Mouse (Mus musculus): ENCODE results near the gene Ptov1. TPM values are rescaled to one million over a fixed set of nuclear protein-coding genes. Genes with fewer than 3 reads are reported as not detected.
A peak's percentile ranks its signal among the peaks of the same experiment; 100 is the strongest.

The Ptov1 gene
- total RNA-seq, 1 experiment, result 144 TPM

DNA sequence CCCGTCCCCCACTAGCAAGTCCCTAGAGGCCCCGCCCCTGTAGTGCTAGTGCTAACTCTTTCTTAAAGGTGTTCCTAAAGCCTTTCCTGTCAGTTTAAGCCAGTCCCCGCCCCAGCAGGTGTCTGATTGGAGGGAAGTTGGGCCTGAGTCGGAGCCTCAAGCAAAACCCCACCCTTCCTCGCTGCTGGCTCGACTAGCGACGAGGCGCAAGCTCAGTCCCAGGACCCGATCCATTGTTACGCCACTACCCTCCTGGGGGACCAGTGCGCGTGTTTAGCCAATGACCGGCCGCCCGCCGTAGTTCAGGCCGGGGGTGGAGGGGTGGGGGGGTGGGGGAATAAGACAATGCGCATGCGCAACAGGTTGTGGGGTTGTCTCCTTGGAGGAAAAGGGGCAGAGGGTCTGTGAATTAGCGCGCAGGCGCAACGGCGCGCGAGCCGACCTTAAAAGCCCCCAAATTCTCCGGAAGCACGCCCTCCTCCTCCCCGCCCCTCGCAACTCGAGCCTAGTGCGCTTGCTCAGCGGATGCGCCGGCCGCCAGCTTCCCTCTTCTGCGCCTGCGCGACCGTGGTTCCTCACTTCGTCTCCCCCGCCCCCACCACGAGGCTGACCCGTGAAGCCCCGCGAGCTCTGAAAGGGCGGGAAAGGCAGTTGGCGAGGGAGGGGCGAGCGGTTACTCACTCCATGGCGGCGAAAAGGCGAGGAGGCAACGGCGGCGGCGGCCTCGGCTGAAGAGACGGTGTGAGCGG is 53.7 kb downstream of the Ptov1 start, which contains the start of the genes Nup62 and Il4i1:
Gene Nup62, plus strand, starts transcription at position 368 of the 749 bp plus-strand sequence.
Gene Il4i1, plus strand, starts transcription at position 667 of the 749 bp plus-strand sequence.
- peak; percentile 90 for TF ChIP-seq CHD2 (IDR thresholded peaks at IDR 0.05; ENCODE audit: low read depth, low read length)
- TF ChIP-seq ZC3H11A (IDR thresholded peaks at IDR 0.05; ENCODE audit: borderline replicate concordance, low read depth, low read length), result no peak
- no peak for TF ChIP-seq MAFK (IDR thresholded peaks at IDR 0.05; ENCODE audit: insufficient read depth, low read depth, low read length)
- no peak for TF ChIP-seq ZNF384 (IDR thresholded peaks at IDR 0.05; ENCODE audit: low read depth, low read length)
- TF ChIP-seq HCFC1 (IDR thresholded peaks at IDR 0.05; ENCODE audit: borderline replicate concordance, insufficient read depth, low read length), result 0 out of 2 replicates have a peak, but pooled peaks have one; percentile 24
- peak within 1 kb of the TSS; percentile 94 to 99 for H3K4me3 ChIP-seq (ENCODE audit: insufficient read depth in 1 of 2, low read depth in 1 of 2, low read length in 2 of 2, poor library complexity in 1 of 2, severe bottlenecking in 1 of 2)
- in situ Hi-C loops (cut with MboI; ENCODE audit: low sequenced_read_pairs in 2 of 2, unreplicated experiment in 2 of 2), result no loop called here
- H3K36me3 ChIP-seq (ENCODE audit: control insufficient read depth, insufficient read depth, low read length, poor library complexity, severe bottlenecking), result peaks cover 19% of the 10 kb centered on the region; the same call in 1 of the 2 replicates
- H3K9me3 ChIP-seq (ENCODE audit: control insufficient read depth, insufficient read depth, low read depth, low read length), result no peaks in the 10 kb centered on the region
- H3K27ac ChIP-seq (ENCODE audit: insufficient read depth, low read depth, low read length, poor library complexity, severe bottlenecking), result peak within 1 kb of the TSS; percentile 100
- H3K9ac ChIP-seq (ENCODE audit: insufficient read depth, low read depth, low read length, poor library complexity, severe bottlenecking), result peak within 1 kb of the TSS; percentile 100
- peak; percentile 99 for DNase-seq (ENCODE audit: low read depth, low spot score)
- H3K4me1 ChIP-seq (ENCODE audit: control insufficient read depth in 2 of 2, insufficient read depth in 2 of 2, low read length in 2 of 2, poor library complexity in 1 of 2), result peaks cover 3 to 21% of the 10 kb centered on the region in 2 experiments; a peak in 3 of 4 replicates

DNA sequence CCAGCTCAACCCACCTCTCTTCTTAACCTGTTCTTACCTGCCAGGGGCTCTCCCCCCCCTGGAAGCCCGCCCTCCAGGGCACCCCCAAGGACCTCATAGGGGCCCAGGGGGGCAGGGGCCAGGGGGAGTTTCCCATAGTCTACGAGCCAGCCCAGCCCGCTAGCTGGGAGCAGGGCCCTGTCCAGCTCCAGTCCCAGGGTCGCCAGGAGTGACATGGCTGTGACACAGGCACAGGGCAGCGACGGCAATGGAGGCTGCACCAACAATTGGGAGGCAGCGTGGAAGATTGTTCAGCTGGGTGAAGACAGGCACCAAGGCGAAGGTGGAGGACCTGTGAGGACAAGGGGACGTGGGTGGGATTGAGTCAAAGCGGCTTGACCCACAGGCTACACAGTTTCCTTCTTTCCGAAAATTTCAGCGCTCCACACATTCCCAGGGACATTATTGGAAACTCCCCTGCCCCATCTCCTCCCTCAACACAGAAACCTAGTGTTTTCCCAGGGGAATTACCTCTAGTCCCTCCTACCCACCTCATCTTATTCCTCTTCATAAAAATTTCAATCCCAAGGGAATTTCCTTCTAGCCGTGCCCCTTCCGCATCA is 54.5 kb downstream of the Ptov1 start:
- Histone ChIP-seq H3K4me1 (ENCODE audit: control insufficient read depth in 2 of 2, insufficient read depth in 2 of 2, low read length in 2 of 2, poor library complexity in 1 of 2) (peaks cover 2 to 15% of the 10 kb centered on the region in 2 experiments; a peak in 3 of 4 replicates), H3K36me3 (ENCODE audit: control insufficient read depth, insufficient read depth, low read length, poor library complexity, severe bottlenecking) (peaks cover 14% of the 10 kb centered on the region; the same call in 1 of the 2 replicates), H3K9me3 (ENCODE audit: control insufficient read depth, insufficient read depth, low read depth, low read length) (no peaks in the 10 kb centered on the region), H3K27ac (ENCODE audit: insufficient read depth, low read depth, low read length, poor library complexity, severe bottlenecking) (peak overlapping the region; percentile 6; the same call in 1 of the 2 replicates), H3K4me3 (ENCODE audit: insufficient read depth in 1 of 2, low read depth in 1 of 2, low read length in 2 of 2, poor library complexity in 1 of 2, severe bottlenecking in 1 of 2) (peak overlapping the region; percentile 44 to 75), H3K9ac (ENCODE audit: insufficient read depth, low read depth, low read length, poor library complexity, severe bottlenecking) (peak overlapping the region; percentile 64; the same call in 1 of the 2 replicates)
- no peak for DNase-seq (ENCODE audit: low read depth, low spot score)
- TF ChIP-seq HCFC1 (IDR thresholded peaks at IDR 0.05; ENCODE audit: borderline replicate concordance, insufficient read depth, low read length) (no peak), CHD2 (IDR thresholded peaks at IDR 0.05; ENCODE audit: low read depth, low read length) (no peak), MAFK (IDR thresholded peaks at IDR 0.05; ENCODE audit: insufficient read depth, low read depth, low read length) (no peak), ZC3H11A (IDR thresholded peaks at IDR 0.05; ENCODE audit: borderline replicate concordance, low read depth, low read length) (no peak), ZNF384 (IDR thresholded peaks at IDR 0.05; ENCODE audit: low read depth, low read length) (no peak)
- in situ Hi-C loops (cut with MboI; ENCODE audit: low sequenced_read_pairs in 2 of 2, unreplicated experiment in 2 of 2), result no loop called here

DNA sequence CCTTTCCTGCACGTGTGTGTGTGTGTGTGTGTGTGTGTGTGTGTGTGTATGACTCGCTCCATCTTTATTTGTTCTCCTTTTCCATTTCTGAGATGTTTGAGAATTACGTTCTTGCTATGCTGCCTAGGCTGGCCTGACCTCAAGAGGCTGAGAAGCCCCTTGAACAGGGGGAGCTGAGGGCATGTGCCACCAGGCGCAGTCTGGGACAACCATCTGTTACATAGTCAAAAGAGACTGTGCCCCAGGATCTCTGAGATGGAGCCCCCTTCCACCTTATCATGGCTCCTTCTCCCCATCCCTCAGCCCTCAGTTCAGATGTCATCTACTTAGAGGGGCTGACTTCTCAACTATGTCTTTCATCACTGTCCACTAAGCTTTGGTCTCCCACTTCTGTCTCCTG is 55.2 kb downstream of the Ptov1 start:
- TF ChIP-seq ZNF384 (IDR thresholded peaks at IDR 0.05; ENCODE audit: low read depth, low read length) (no peak), ZC3H11A (IDR thresholded peaks at IDR 0.05; ENCODE audit: borderline replicate concordance, low read depth, low read length) (no peak), CHD2 (IDR thresholded peaks at IDR 0.05; ENCODE audit: low read depth, low read length) (no peak), HCFC1 (IDR thresholded peaks at IDR 0.05; ENCODE audit: borderline replicate concordance, insufficient read depth, low read length) (no peak), MAFK (IDR thresholded peaks at IDR 0.05; ENCODE audit: insufficient read depth, low read depth, low read length) (no peak)
- no peak overlapping the region for H3K4me3 ChIP-seq (ENCODE audit: insufficient read depth in 1 of 2, low read depth in 1 of 2, low read length in 2 of 2, poor library complexity in 1 of 2, severe bottlenecking in 1 of 2)
- no peak overlapping the region for H3K27ac ChIP-seq (ENCODE audit: insufficient read depth, low read depth, low read length, poor library complexity, severe bottlenecking)
- no peak for DNase-seq (ENCODE audit: low read depth, low spot score)
- H3K9me3 ChIP-seq (ENCODE audit: control insufficient read depth, insufficient read depth, low read depth, low read length), result no peaks in the 10 kb centered on the region
- peaks cover 0 to 9% of the 10 kb centered on the region in 2 experiments; a peak in 2 of 4 replicates for H3K4me1 ChIP-seq (ENCODE audit: control insufficient read depth in 2 of 2, insufficient read depth in 2 of 2, low read length in 2 of 2, poor library complexity in 1 of 2)
- H3K9ac ChIP-seq (ENCODE audit: insufficient read depth, low read depth, low read length, poor library complexity, severe bottlenecking), result no peak overlapping the region
- H3K36me3 ChIP-seq (ENCODE audit: control insufficient read depth, insufficient read depth, low read length, poor library complexity, severe bottlenecking), result peaks cover 9% of the 10 kb centered on the region; the same call in 1 of the 2 replicates
- in situ Hi-C loops (cut with MboI; ENCODE audit: low sequenced_read_pairs in 2 of 2, unreplicated experiment in 2 of 2), result no loop called here

DNA sequence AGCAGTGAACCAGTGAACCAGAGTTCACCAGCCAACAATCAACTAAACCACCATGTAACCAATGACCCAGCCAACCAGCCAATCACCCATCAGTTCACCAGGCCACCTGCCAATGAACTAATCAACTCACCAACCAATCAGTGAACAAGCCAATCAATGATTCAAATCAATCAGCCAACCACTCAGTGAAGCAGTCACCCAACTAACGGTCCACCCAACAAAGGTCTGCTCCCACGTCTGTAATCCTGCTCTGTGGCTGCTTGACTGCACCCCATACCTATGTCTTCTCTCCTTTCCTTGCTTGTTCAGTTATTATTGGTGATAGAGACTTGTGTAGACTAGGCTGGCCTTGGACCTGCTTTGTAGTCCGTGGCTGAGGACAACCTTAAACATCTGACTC is 55.6 kb downstream of the Ptov1 start:
- in situ Hi-C loops (cut with MboI; ENCODE audit: low sequenced_read_pairs in 2 of 2, unreplicated experiment in 2 of 2), result no loop called here
- Histone ChIP-seq H3K36me3 (ENCODE audit: control insufficient read depth, insufficient read depth, low read length, poor library complexity, severe bottlenecking) (peaks cover 9% of the 10 kb centered on the region; the same call in 1 of the 2 replicates), H3K9me3 (ENCODE audit: control insufficient read depth, insufficient read depth, low read depth, low read length) (no peaks in the 10 kb centered on the region), H3K27ac (ENCODE audit: insufficient read depth, low read depth, low read length, poor library complexity, severe bottlenecking) (no peak overlapping the region), H3K9ac (ENCODE audit: insufficient read depth, low read depth, low read length, poor library complexity, severe bottlenecking) (no peak overlapping the region), H3K4me1 (ENCODE audit: control insufficient read depth in 2 of 2, insufficient read depth in 2 of 2, low read length in 2 of 2, poor library complexity in 1 of 2) (peaks cover 0 to 7% of the 10 kb centered on the region in 2 experiments; a peak in 2 of 4 replicates), H3K4me3 (ENCODE audit: insufficient read depth in 1 of 2, low read depth in 1 of 2, low read length in 2 of 2, poor library complexity in 1 of 2, severe bottlenecking in 1 of 2) (no peak overlapping the region)
- TF ChIP-seq ZNF384 (IDR thresholded peaks at IDR 0.05; ENCODE audit: low read depth, low read length) (no peak), MAFK (IDR thresholded peaks at IDR 0.05; ENCODE audit: insufficient read depth, low read depth, low read length) (no peak), ZC3H11A (IDR thresholded peaks at IDR 0.05; ENCODE audit: borderline replicate concordance, low read depth, low read length) (no peak)
- DNase-seq (ENCODE audit: low read depth, low spot score), result no peak

Other genes with a start within 250 kb of the Ptov1 start
- gene Myh14, start 198.9 kb downstream of the Ptov1 start, total RNA-seq (2012; rRNA removed), result 7.0 and 9.8 TPM in 2 replicates
- gene Izumo2, start 161.0 kb downstream of the Ptov1 start, total RNA-seq (2012; rRNA removed), result 0.40 and 0.79 TPM in 2 replicates
- 17.8 and 23.2 TPM in 2 replicates for gene Vrk3, start 121.4 kb downstream of the Ptov1 start, total RNA-seq (2012; rRNA removed)
- 15.1 and 20.3 TPM in 2 replicates for gene Zfp473, start 118.7 kb downstream of the Ptov1 start, total RNA-seq (2012; rRNA removed)
- 91.0 and 98.0 TPM in 2 replicates for gene Nup62, start 53.7 kb downstream of the Ptov1 start, total RNA-seq (2012; rRNA removed)
- gene Il4i1, start 53.4 kb downstream of the Ptov1 start, total RNA-seq (2012; rRNA removed), result 4.8 and 6.0 TPM in 2 replicates
- 14.0 and 16.9 TPM in 2 replicates for gene Atf5, start 53.1 kb downstream of the Ptov1 start, total RNA-seq (2012; rRNA removed)
- gene Akt1s1, start 20.8 kb downstream of the Ptov1 start, total RNA-seq (2012; rRNA removed), result 33.8 and 37.6 TPM in 2 replicates
- gene Tbc1d17, start 20.7 kb downstream of the Ptov1 start, total RNA-seq (2012; rRNA removed), result 31.5 and 55.7 TPM in 2 replicates
- 37.1 and 76.5 TPM in 2 replicates for gene Pnkp, start 12.6 kb downstream of the Ptov1 start, total RNA-seq (2012; rRNA removed)
- gene Med25, start 22.9 kb upstream of the Ptov1 start, total RNA-seq (2012; rRNA removed), result 88.2 and 121 TPM in 2 replicates
- 14.2 and 17.2 TPM in 2 replicates for gene Fuz, start 26.3 kb upstream of the Ptov1 start, total RNA-seq (2012; rRNA removed)
- gene Ap2a1, start 59.7 kb upstream of the Ptov1 start, total RNA-seq (2012; rRNA removed), result 82.5 and 94.9 TPM in 2 replicates
- 0.49 and 0.85 TPM in 2 replicates for gene Tsks, start 73.4 kb upstream of the Ptov1 start, total RNA-seq (2012; rRNA removed)
- 60.3 and 123 TPM in 2 replicates for gene Cpt1c, start 105.1 kb upstream of the Ptov1 start, total RNA-seq (2012; rRNA removed)
- gene Prmt1, start 116.8 kb upstream of the Ptov1 start, total RNA-seq (2012; rRNA removed), result 413 and 429 TPM in 2 replicates
- gene Irf3, start 127.9 kb upstream of the Ptov1 start, total RNA-seq (2012; rRNA removed), result 45.9 and 68.4 TPM in 2 replicates
- 11.9 and 13.0 TPM in 2 replicates for gene Bcl2l12, start 128.9 kb upstream of the Ptov1 start, total RNA-seq (2012; rRNA removed)
- gene Scaf1, start 146.6 kb upstream of the Ptov1 start, total RNA-seq (2012; rRNA removed), result 39.0 and 39.2 TPM in 2 replicates
- 11.1 and 14.4 TPM in 2 replicates for gene Rras, start 148.2 kb upstream of the Ptov1 start, total RNA-seq (2012; rRNA removed)
- 32.3 and 37.5 TPM in 2 replicates for gene Prr12, start 183.1 kb upstream of the Ptov1 start, total RNA-seq (2012; rRNA removed)
- gene Nosip, start 192.6 kb upstream of the Ptov1 start, total RNA-seq (2012; rRNA removed), result 94.2 and 106 TPM in 2 replicates
- gene Prrg2, start 192.9 kb upstream of the Ptov1 start, total RNA-seq (2012; rRNA removed), result 9.8 and 11.4 TPM in 2 replicates
- gene Rcn3, start 222.4 kb upstream of the Ptov1 start, total RNA-seq (2012; rRNA removed), result 137 and 207 TPM in 2 replicates
- gene Fcgrt, start 234.1 kb upstream of the Ptov1 start, total RNA-seq (2012; rRNA removed), result 10.6 and 15.1 TPM in 2 replicates